Mouse (Mus musculus): ENCODE results near the gene Smarca2. TPM values are rescaled to one million over a fixed set of nuclear protein-coding genes. Genes with fewer than 3 reads are reported as not detected.

The Smarca2 gene
- polyA plus RNA-seq, 1 experiment: 156 TPM

- Histone ChIP-seq H3K4me3 (ENCODE audit: insufficient read depth, low read length) (no peak overlapping the region), H3K27ac (ENCODE audit: insufficient read depth, low read length) (no peak overlapping the region; the same call in 1 of the 2 replicates), H3K4me1 (ENCODE audit: control insufficient read depth, insufficient read depth, low read length) (no peaks in the 10 kb centered on the region)
- no peak for TF ChIP-seq POLR2A (IDR thresholded peaks at IDR 0.05; ENCODE audit: extremely low read depth, insufficient read depth, low read length)
- TF ChIP-seq CTCF (IDR thresholded peaks at IDR 0.05; ENCODE audit: extremely low read depth, insufficient read depth, low read length): no peak
Observed at GRCm38 (mm10) chr19:26678543-26678942, 73.7 kb downstream of the Smarca2 start.

- H3K27ac ChIP-seq (ENCODE audit: insufficient read depth, low read length): peak overlapping the region; percentile 53
- TF ChIP-seq CTCF (IDR thresholded peaks at IDR 0.05; ENCODE audit: extremely low read depth, insufficient read depth, low read length) (no peak), POLR2A (IDR thresholded peaks at IDR 0.05; ENCODE audit: extremely low read depth, insufficient read depth, low read length) (no peak)
- H3K4me3 ChIP-seq (ENCODE audit: insufficient read depth, low read length): no peak overlapping the region
- H3K4me1 ChIP-seq (ENCODE audit: control insufficient read depth, insufficient read depth, low read length): no peaks in the 10 kb centered on the region
Observed at GRCm38 (mm10) chr19:26679674-26680073, 74.8 kb downstream of the Smarca2 start.

DNA sequence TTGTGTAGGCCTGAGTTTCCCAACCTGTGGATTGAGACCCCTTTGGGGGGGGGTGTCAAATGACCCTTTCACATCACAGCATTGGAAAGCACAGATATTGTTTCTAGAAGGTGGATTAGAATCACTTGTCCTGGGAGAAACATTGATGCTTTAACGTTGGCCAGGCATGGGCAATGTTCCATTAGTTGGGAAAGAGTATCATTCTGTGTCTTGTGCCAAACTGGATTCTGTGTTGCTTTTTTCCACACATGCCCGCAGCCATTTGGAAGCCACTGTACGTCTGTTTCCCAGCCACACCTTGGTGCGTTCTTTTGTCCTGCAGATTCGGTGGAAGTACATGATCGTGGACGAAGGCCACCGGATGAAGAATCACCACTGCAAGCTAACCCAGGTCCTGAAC lies 76.7 kb downstream of the Smarca2 start:
- Histone ChIP-seq H3K4me3 (ENCODE audit: insufficient read depth, low read length) (no peak overlapping the region), H3K27ac (ENCODE audit: insufficient read depth, low read length) (no peak overlapping the region), H3K4me1 (ENCODE audit: control insufficient read depth, insufficient read depth, low read length) (no peaks in the 10 kb centered on the region)
- TF ChIP-seq POLR2A (IDR thresholded peaks at IDR 0.05; ENCODE audit: extremely low read depth, insufficient read depth, low read length): no peak
- no peak for TF ChIP-seq CTCF (IDR thresholded peaks at IDR 0.05; ENCODE audit: extremely low read depth, insufficient read depth, low read length)

- no peak for TF ChIP-seq POLR2A (IDR thresholded peaks at IDR 0.05; ENCODE audit: extremely low read depth, insufficient read depth, low read length)
- no peak for TF ChIP-seq CTCF (IDR thresholded peaks at IDR 0.05; ENCODE audit: extremely low read depth, insufficient read depth, low read length)
- H3K4me1 ChIP-seq (ENCODE audit: control insufficient read depth, insufficient read depth, low read length): no peaks in the 10 kb centered on the region
- no peak overlapping the region for H3K4me3 ChIP-seq (ENCODE audit: insufficient read depth, low read length)
- no peak overlapping the region for H3K27ac ChIP-seq (ENCODE audit: insufficient read depth, low read length)
Observed at GRCm38 (mm10) chr19:26682130-26682529, 77.3 kb downstream of the Smarca2 start.

DNA sequence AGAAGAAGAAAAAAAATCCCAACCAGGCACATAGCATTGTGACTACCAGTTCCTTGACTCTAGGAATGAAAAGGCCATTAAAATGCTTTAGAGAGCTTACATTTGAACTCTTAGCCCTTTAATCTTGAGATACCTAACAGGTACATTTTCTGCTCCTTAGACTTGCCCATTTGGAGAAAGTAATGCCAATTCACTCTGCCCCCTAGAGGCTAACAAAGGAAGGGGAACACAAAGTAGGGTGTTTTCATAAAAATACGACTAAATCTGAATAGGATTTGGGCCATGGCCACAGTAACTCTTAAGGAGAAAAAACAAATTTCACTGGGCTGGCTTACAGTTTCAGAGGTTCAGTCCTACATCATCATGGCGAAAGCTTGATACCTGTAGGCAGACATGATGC lies 77.9 kb downstream of the Smarca2 start:
- TF ChIP-seq CTCF (IDR thresholded peaks at IDR 0.05; ENCODE audit: extremely low read depth, insufficient read depth, low read length) (no peak), POLR2A (IDR thresholded peaks at IDR 0.05; ENCODE audit: extremely low read depth, insufficient read depth, low read length) (no peak)
- Histone ChIP-seq H3K27ac (ENCODE audit: insufficient read depth, low read length) (no peak overlapping the region), H3K4me1 (ENCODE audit: control insufficient read depth, insufficient read depth, low read length) (no peaks in the 10 kb centered on the region), H3K4me3 (ENCODE audit: insufficient read depth, low read length) (no peak overlapping the region)

- Histone ChIP-seq H3K27ac (ENCODE audit: insufficient read depth, low read length) (no peak overlapping the region), H3K4me1 (ENCODE audit: control insufficient read depth, insufficient read depth, low read length) (no peaks in the 10 kb centered on the region), H3K4me3 (ENCODE audit: insufficient read depth, low read length) (no peak overlapping the region)
- TF ChIP-seq CTCF (IDR thresholded peaks at IDR 0.05; ENCODE audit: extremely low read depth, insufficient read depth, low read length) (no peak), POLR2A (IDR thresholded peaks at IDR 0.05; ENCODE audit: extremely low read depth, insufficient read depth, low read length) (no peak)
Observed at GRCm38 (mm10) chr19:26683731-26684130, 78.9 kb downstream of the Smarca2 start.

DNA sequence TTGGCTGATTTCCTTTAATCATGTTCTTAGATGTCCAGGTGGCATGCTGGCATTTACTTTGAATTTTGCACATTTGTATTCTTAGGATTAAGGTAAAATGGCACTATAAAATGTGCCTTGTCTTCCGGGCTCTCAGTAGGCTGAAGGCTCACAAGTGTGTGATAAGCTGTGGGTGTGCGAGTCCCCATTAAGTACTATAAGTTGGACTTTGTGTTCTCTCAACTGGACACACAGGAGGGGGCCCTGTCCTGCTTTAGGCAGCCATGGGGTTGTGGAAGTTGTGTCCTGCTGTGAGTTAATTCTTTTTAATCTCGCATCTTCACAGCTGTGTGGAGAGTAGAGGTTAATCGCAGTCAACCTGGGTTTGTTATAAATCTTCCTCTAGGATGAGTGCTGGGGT lies 85.7 kb downstream of the Smarca2 start:
- TF ChIP-seq CTCF (IDR thresholded peaks at IDR 0.05; ENCODE audit: extremely low read depth, insufficient read depth, low read length) (no peak), POLR2A (IDR thresholded peaks at IDR 0.05; ENCODE audit: extremely low read depth, insufficient read depth, low read length) (no peak)

GRCm38 (mm10) chr19:26697107-26697506 lies 92.3 kb downstream of the Smarca2 start:
- H3K4me3 ChIP-seq (ENCODE audit: insufficient read depth, low read length): no peak overlapping the region
- TF ChIP-seq CTCF (IDR thresholded peaks at IDR 0.05; ENCODE audit: extremely low read depth, insufficient read depth, low read length) (no peak), POLR2A (IDR thresholded peaks at IDR 0.05; ENCODE audit: extremely low read depth, insufficient read depth, low read length) (no peak)
- no peaks in the 10 kb centered on the region for H3K4me1 ChIP-seq (ENCODE audit: control insufficient read depth, insufficient read depth, low read length)
- H3K27ac ChIP-seq (ENCODE audit: insufficient read depth, low read length): no peak overlapping the region

More for the DNA sequence above, 85.7 kb downstream of the Smarca2 start:
- Histone ChIP-seq H3K27ac (ENCODE audit: insufficient read depth, low read length) (no peak overlapping the region), H3K4me1 (ENCODE audit: control insufficient read depth, insufficient read depth, low read length) (no peaks in the 10 kb centered on the region), H3K4me3 (ENCODE audit: insufficient read depth, low read length) (no peak overlapping the region)

DNA sequence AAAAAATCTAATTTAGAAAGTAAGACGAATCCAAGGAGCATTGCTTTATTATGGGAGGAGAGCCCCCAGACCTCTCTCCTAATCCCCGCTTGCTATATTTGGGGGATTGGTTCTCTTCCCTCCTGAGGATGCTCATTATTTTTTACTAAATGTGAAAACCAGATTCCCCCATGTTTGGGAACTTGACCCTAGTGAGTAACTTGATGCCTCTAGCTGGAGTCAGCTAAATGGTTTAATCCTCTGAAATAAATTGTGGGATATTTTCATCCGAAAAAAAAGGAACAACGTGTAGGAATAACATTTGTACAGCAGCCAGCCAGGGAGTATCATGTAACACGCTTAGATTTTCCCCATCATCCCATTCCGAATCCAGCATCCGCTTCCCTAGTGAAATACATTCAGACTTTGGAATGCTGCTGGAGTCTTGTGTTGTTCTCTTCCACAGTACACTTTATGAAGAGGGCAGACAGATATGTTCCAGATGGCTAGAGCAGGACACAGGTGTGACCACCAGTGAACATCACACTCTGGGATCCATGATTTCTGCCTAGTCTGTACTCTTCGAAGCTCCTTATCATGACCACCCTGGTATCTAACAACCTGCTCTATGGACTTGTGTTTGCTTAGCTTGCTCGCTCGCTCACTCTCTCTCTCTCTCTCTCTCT lies 99.8 kb downstream of the Smarca2 start:
- H3K4me3 ChIP-seq (ENCODE audit: insufficient read depth, low read length): no peak overlapping the region
- no peak overlapping the region for H3K27ac ChIP-seq (ENCODE audit: insufficient read depth, low read length)
- H3K4me1 ChIP-seq (ENCODE audit: control insufficient read depth, insufficient read depth, low read length): no peaks in the 10 kb centered on the region; the same call in 1 of the 2 replicates
- no peak for TF ChIP-seq POLR2A (IDR thresholded peaks at IDR 0.05; ENCODE audit: extremely low read depth, insufficient read depth, low read length)
- TF ChIP-seq CTCF (IDR thresholded peaks at IDR 0.05; ENCODE audit: extremely low read depth, insufficient read depth, low read length): no peak

GRCm38 (mm10) chr19:26706910-26707309 lies 102.1 kb downstream of the Smarca2 start:
- Histone ChIP-seq H3K4me1 (ENCODE audit: control insufficient read depth, insufficient read depth, low read length) (no peaks in the 10 kb centered on the region; the same call in 1 of the 2 replicates), H3K27ac (ENCODE audit: insufficient read depth, low read length) (no peak overlapping the region), H3K4me3 (ENCODE audit: insufficient read depth, low read length) (no peak overlapping the region)
- TF ChIP-seq POLR2A (IDR thresholded peaks at IDR 0.05; ENCODE audit: extremely low read depth, insufficient read depth, low read length): no peak
- TF ChIP-seq CTCF (IDR thresholded peaks at IDR 0.05; ENCODE audit: extremely low read depth, insufficient read depth, low read length): no peak

Data from cortical plate, adult 2 months (tissue).